Mouse (Mus musculus) left cerebral cortex, postnatal 14 days (tissue): ENCODE data around the gene E130208F15Rik. TPM values are rescaled to one million over a fixed set of nuclear protein-coding genes. Genes with fewer than 3 reads are reported as not detected.

Source experiments
- DNase-seq, 2 experiments: peaks; one replicate each; pipeline ENCODE4 v3.0.0; 2021 to 2022; ENCODE audit warnings: low spot score in 2 of 2, mixed read lengths in 1 of 2
- intact Hi-C: fragments of 180-260 bp; cut with DNase I; formaldehyde crosslinking; loops from one replicate; pipeline ENCODE4 v1.15.1; 2025
- long read RNA-seq, 2 experiments: library from polyadenylated mRNA; stranded (forward); transcript quantifications; one replicate each; pipeline ENCODE4 v2.0.0; 2021
- total RNA-seq, 2 experiments: library from RNA; stranded (reverse); gene quantifications; 2 replicates each; pipeline ENCODE4 v1.2.3; 2021

The E130208F15Rik gene
- total RNA-seq, result under 1 TPM; 0.40 to 0.44 TPM
- long read RNA-seq, experiment 1, result 0 reads
- long read RNA-seq, experiment 2, result 0 reads

- peak; percentile 66 to 69 for DNase-seq
- intact Hi-C loops, result no loop called here
Measured at GRCm38 (mm10) chr7:30321539-30322284, at the start of gene E130208F15Rik. Gene E130208F15Rik, plus strand, starts transcription at chr7:30321740.

GRCm38 (mm10) chr7:30274383-30274782 is 47.2 kb upstream of the E130208F15Rik start:
- intact Hi-C loops, result loop anchor here (5.0 kb wide), 1 partner anchor 37 kb away; the partner anchor contains the start of gene Ovol3

DNA sequence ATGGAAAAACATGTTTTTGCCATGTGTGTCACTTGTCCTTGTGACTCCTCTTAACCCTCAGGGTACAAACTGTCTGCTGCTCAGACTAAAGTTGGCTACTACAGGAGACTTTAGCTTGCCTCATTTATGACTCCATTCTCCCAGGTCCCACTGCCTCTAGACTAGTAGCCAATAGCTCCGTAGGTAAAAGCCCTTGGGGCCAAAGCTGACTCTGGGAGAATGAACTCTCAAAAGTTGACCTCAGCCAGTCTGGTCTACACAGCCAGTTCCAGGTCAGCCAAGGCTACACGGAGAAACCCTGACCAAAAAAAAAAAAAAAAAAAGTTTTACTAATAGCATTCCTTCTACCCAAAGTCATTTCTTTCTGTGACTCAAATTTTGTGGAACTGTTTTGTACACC is 42.6 kb upstream of the E130208F15Rik start:
- no peak for DNase-seq

More at GRCm38 (mm10) chr7:30274383-30274782, 47.2 kb upstream of the E130208F15Rik start:
- DNase-seq, result no peak

GRCm38 (mm10) chr7:30279536-30279935 is 42.0 kb upstream of the E130208F15Rik start:
- no peak for DNase-seq
- intact Hi-C loops, result no loop called here

More for the DNA sequence above, 42.6 kb upstream of the E130208F15Rik start:
- intact Hi-C loops, result no loop called here

GRCm38 (mm10) chr7:30279951-30280669 is 41.4 kb upstream of the E130208F15Rik start, which contains the start of the genes Thap8 and Wdr62:
Gene Thap8, plus strand, starts transcription at chr7:30280094.
Gene Wdr62, minus strand, starts transcription at chr7:30280419.
- DNase-seq, result peak; percentile 93
- intact Hi-C loops, result no loop called here

DNA sequence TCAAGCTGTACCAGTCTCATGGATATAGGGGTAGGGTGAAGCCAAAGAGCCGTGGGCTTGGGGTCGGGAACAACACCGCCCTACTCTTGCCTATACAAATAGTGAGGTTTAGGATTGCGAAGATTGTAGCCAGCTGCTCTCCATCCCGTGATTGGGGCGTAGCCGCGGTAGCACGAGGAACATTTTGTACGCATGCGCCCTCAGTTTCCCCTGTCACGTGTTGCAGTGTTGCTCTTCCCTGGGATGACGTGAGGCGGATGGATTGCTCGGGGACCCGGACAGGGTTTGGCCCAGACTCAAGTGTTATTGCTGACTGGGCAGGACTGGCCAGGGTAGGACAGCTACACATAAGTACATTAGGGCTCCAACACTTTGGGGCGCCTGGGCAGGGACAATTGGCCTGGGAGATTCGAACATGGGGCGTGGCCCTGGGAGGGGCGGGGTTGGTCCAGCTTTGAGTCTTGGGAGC is 40.8 kb upstream of the E130208F15Rik start:
- DNase-seq, result peak; percentile 88 to 92
- intact Hi-C loops, result no loop called here

DNA sequence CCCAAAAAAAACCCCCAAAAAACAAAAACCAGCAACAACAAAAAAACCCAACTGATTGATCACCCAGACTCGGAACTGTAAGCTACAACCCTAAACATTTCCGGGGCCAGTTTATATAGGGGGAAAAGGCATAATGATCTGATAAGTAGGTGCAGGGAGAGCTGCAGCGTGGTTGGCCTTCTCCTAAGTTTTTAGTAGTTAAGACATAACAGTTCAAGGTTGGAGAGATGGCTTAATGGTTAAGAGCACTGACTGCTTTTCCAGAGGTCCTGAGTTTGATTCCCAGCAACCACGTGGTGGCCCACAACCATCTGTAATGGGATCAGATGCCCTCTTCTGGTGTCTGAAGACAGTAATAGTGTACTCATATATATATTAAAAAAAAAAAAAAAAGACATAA is 40.0 kb upstream of the E130208F15Rik start:
- DNase-seq, result no peak

GRCm38 (mm10) chr7:30282740-30283139 is 38.8 kb upstream of the E130208F15Rik start:
- intact Hi-C loops, result no loop called here

More for the DNA sequence above, 40.0 kb upstream of the E130208F15Rik start:
- intact Hi-C loops, result no loop called here

DNA sequence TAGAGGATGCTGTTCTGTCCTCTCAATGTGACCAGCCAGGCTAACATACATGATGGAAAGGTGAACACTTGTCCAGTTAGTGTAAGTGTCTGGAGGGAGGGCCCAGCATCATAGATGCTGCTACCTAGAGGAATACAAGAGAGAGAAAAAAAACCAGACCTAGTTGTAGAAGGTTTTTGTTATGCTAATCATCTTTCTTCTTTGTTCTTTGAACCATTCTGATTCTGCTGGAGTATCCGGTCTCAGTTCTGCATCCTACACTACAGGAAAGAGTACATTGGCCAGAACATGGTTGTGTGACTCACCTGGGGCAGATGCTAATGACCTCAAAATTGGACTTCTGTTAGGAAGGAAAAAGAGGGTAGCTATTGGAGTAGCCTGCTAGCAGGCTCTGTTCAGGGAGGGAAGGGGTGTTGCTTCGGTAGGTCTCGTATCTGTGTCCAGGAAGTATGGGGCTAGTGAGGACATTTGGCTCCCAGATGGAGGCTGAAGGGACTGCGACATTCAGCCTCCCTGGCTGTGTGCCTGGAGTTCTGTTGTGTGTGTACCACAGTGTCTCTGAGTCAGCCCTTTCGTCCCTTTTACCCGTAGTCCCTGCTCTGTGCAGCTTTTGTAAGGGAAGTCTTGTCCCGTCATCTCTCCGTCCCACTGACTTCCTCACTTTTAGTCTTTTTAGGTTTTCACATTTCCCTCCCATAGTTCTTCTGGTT is 34.7 kb upstream of the E130208F15Rik start:
- intact Hi-C loops, result no loop called here
- no peak for DNase-seq

More at GRCm38 (mm10) chr7:30282740-30283139, 38.8 kb upstream of the E130208F15Rik start:
- peak; percentile 40 to 67 for DNase-seq

DNA sequence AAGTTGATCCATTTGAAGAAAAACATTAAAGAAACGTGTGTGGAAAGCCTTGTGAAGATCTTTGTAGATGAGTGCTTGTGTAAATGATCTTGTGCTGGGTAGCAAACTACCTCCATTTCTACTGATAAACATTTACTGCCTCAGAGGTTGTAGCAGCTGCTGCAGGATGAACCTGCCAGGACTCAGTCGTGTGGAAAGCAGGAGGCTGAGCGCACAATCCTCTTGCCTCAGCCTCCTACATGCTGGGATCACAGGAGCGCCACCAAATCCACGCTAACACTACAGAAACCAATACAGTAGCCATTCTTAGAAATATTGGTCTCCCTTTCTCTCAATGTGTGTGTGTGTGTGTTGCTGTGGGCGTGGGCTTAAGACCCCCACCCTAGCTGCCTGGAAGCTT is 33.5 kb upstream of the E130208F15Rik start:
- DNase-seq, result no peak

GRCm38 (mm10) chr7:30289071-30289713 is 32.3 kb upstream of the E130208F15Rik start:
- DNase-seq, result no peak
- intact Hi-C loops, result no loop called here

More for the DNA sequence above, 33.5 kb upstream of the E130208F15Rik start:
- intact Hi-C loops, result no loop called here

DNA sequence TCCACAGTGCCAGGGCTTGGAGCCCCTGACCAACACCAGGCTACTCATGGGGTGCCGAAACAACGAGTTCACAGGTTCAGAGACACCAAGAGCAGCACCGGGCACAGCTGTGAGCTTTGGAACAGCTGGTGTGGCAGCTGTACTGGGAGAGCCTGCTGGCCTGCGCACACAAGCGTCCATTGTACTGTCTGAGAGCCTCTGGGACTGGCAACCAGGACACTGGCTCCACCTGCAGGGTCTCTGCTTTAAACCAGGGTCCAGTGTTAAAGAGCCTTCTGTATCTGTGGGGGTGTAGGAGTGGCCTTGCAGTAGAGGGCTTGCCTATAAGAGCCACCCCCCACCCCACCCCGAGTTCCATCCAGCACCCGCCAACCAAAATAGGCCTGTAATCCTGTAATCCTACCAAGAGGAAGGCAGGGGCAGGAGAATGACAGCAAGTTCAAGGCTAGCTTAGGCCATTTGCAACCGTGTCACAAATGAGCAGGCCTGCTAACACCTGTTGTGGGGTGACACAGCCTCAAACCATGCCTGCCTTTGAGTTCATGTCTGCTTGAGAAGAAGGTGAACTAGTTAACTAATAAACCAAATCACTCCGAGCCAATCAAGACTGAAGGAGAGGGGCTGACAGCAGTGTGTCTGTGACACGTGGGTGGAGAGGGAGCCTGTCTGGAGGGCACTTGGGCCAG is 31.7 kb upstream of the E130208F15Rik start:
- intact Hi-C loops, result loop anchor here (5.0 kb wide), 1 partner anchor 58 kb away; the partner anchor contains the start of genes Polr2i and Tbcb
- peak; percentile 46 to 72 for DNase-seq

GRCm38 (mm10) chr7:30291215-30292131 is 30.1 kb upstream of the E130208F15Rik start, which contains the start of gene Clip3:
Gene Clip3, plus strand, starts transcription at chr7:30291728.
- peak; percentile 90 to 92 for DNase-seq
- intact Hi-C loops, result loop anchor here (5.0 kb wide), 1 partner anchor 59 kb away; the partner anchor contains the start of genes Polr2i and Tbcb

DNA sequence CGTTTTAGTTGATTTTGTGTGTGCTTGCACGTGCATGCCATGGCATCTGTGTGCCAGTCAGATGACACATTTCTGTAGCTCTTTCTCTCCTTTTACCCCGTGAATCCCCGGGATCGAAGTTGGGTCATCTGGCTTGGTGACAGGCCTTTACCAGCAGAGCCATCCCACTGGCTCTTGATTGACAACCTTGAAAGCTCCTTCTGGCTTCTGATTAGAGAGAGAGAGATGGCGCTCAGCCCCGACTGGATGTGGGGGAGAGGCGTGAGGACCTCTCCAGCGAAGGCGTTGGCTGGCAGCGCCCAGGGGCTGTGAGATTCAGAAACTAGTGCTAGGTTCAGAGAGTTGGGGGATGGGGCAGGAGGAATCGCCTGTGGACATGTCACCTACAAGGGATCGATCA is 27.7 kb upstream of the E130208F15Rik start:
- intact Hi-C loops, result loop anchor here (5.0 kb wide), 1 partner anchor 61 kb away; the partner anchor contains the start of genes Polr2i and Tbcb

GRCm38 (mm10) chr7:30294296-30294695 is 27.2 kb upstream of the E130208F15Rik start:
- intact Hi-C loops, result loop anchor here (5.0 kb wide), 1 partner anchor 62 kb away; the partner anchor contains the start of genes Polr2i and Tbcb
- DNase-seq, result no peak

More for the DNA sequence above, 27.7 kb upstream of the E130208F15Rik start:
- peak; percentile 48 to 62 for DNase-seq

DNA sequence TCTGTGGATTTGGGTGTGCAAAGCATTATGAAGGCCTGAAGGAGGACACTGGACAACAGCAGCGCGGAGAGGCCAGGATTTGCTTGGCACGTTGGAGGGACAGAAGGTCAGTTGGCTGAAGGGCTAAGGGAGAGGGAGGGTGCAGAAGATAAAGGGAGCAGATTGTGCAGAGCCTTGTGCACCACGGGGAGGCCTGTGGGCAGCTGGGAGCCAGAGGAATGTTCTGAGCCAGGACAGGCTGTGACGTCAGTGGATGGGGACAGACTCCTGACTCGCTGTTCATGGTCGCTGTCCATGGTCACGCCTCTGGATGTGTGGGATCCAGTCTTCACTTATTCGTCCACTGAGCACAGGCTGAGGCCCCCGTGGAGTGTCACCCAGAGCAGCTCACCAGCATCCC is 26.4 kb upstream of the E130208F15Rik start:
- intact Hi-C loops, result no loop called here
- DNase-seq, result no peak

- DNase-seq, result no peak
- intact Hi-C loops, result no loop called here
Measured at GRCm38 (mm10) chr7:30296816-30297215, 24.7 kb upstream of the E130208F15Rik start.
